Mouse (Mus musculus) brain, embryonic 14.5 days (tissue): Measurements from ENCODE around the gene 2900011O08Rik.
A peak's percentile ranks its signal among the peaks of the same experiment; 100 is the strongest.

Source experiments
- CTCF ChIP-seq: fragments of 200-500 bp; IDR thresholded peaks from 2 replicates; pipeline ENCODE4 v1.5.1; 2012; ENCODE audit warnings: inconsistent platforms, mild to moderate bottlenecking, moderate library complexity, borderline replicate concordance; ENCODE audit not compliant: insufficient read depth, insufficient read length; ENCODE audit errors: extremely low read depth
- POLR2A ChIP-seq: fragments of 200-500 bp; IDR thresholded peaks from 2 replicates; pipeline ENCODE4 v1.6.1; 2012; ENCODE audit warnings: mild to moderate bottlenecking, inconsistent platforms, borderline replicate concordance; ENCODE audit not compliant: poor library complexity, insufficient read depth, insufficient read length, severe bottlenecking; ENCODE audit errors: extremely low read depth

- peak; percentile 28; the same call in 1 of the 2 replicates for TF ChIP-seq CTCF
- TF ChIP-seq POLR2A, result no peak
These were observed 17.8 kb downstream of the 2900011O08Rik start for GRCm38 (mm10) chr16:14004170-14004569.
